Mouse (Mus musculus) heart, embryonic 10.5 days (tissue): ENCODE results near the gene Fmc1. TPM values are rescaled to one million over a fixed set of nuclear protein-coding genes. Genes with fewer than 3 reads are reported as not detected.

Source experiments
- microRNA-seq: library from miRNA; unstranded; fragments of <30 nt; microRNA quantifications from one replicate; pipeline ENCODE4, GENCODE M21; 2017
- polyA plus RNA-seq: library from polyadenylated mRNA; unstranded; fragments of >200 nt; fragmentation: Nextera tagmentation; extraction: Ambion mirVana; gene quantifications from 2 replicates; pipeline ENCODE4 v1.2.1, GENCODE M21; 2016

Gene Fmc1
- polyA plus RNA-seq, 1 experiment from 2014 or later, result 138 TPM

Small RNA genes within 50 kb of the gene (microRNA-seq; reads per million reads assigned to microRNA genes)
- gene Mir7670, result not detected

Other genes starting within 250 kb of the Fmc1 start
- gene Zc3hav1l, start 234.2 kb upstream of the Fmc1 start, polyA plus RNA-seq, result 11.9 and 13.4 TPM in 2 replicates
- gene Zc3hav1, start 178.9 kb upstream of the Fmc1 start, polyA plus RNA-seq, result 8.0 and 9.7 TPM in 2 replicates
- gene Ttc26, start 152.0 kb upstream of the Fmc1 start, polyA plus RNA-seq, result 4.2 and 6.8 TPM in 2 replicates
- gene Ubn2, start 99.6 kb upstream of the Fmc1 start, polyA plus RNA-seq, result 8.8 and 12.5 TPM in 2 replicates
- gene Luc7l2, start 17.8 kb downstream of the Fmc1 start, polyA plus RNA-seq, result 32.8 and 33.5 TPM in 2 replicates
- 0.10 TPM in 1 of 2 replicates, not detected in the other for gene Klrg2, start 103.7 kb downstream of the Fmc1 start, polyA plus RNA-seq
- 0.50 and 1.5 TPM in 2 replicates for gene Clec2l, start 129.6 kb downstream of the Fmc1 start, polyA plus RNA-seq